Mouse (Mus musculus) splenic B cell, adult 2 months (primary cell): ENCODE measurements around the gene Casp3.

ENCODE experiments used
- DNase-seq: peaks from one replicate; pipeline ENCODE4 v3.0.0-alpha.2; 2011; ENCODE audit warnings: low read depth, low spot score
- H3K27me3 ChIP-seq: 2 replicates; pipeline ENCODE4 v1.6.1; 2012; ENCODE audit warnings: mild to moderate bottlenecking, low read length, moderate library complexity, mixed read lengths; ENCODE audit not compliant: control insufficient read depth, poor library complexity, insufficient read depth, severe bottlenecking
- H3K36me3 ChIP-seq: 2 replicates; pipeline ENCODE4 v1.6.1; 2012; ENCODE audit warnings: mild to moderate bottlenecking, low read length, moderate library complexity, mixed read lengths; ENCODE audit not compliant: control insufficient read depth, poor library complexity, insufficient read depth, severe bottlenecking

The Casp3 gene

GRCm38 (mm10) chr8:46596530-46596929, 20.6 kb upstream of the Casp3 start:
- no peaks in the 10 kb centered on the region for H3K27me3 ChIP-seq
- peaks cover 5% of the 10 kb centered on the region; the same call in 1 of the 2 replicates for H3K36me3 ChIP-seq
- DNase-seq, result no peak

- Histone ChIP-seq H3K36me3 (peaks cover 5% of the 10 kb centered on the region; the same call in 1 of the 2 replicates), H3K27me3 (no peaks in the 10 kb centered on the region)
- no peak for DNase-seq
Observed at GRCm38 (mm10) chr8:46597411-46597810, 19.7 kb upstream of the Casp3 start.

DNA sequence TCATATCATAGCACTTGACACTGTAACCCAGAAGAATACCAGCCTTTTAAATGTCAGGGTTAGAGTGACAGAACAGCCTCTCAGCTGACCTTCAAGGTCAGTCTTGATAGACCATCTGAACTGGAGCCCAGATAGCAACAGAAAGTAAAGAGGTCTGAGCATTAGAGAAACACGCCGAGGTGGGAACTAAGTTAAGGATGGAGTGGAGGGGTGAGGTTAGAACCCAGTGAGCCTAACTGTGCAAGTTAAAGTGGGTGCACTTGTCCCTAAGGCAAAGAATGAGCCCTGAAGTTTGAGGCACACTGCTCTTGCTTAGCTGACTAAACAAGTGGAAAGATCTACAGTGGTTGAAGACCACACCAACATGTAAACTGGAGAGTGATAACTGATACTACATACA, 19.0 kb upstream of the Casp3 start:
- DNase-seq, result no peak
- no peaks in the 10 kb centered on the region for H3K27me3 ChIP-seq
- peaks cover 5% of the 10 kb centered on the region; the same call in 1 of the 2 replicates for H3K36me3 ChIP-seq

DNA sequence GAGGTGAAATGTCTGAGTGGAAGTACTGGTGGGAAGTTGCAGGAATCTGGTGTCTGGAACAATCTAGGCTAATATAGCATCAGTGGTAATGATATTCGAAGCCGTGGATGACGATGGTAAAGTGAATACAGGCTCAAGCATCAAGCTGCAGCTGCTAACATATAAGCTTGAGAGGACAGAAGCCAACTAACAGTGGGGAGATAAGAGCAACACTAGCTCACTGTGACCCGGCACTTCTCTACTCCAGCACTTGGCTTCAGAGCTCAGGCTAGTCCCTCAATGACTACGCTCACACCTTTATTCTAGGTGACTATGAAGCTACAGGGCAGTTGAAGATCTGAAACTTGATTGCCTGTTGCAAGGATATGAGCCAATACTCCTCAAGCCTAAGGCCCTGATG, 18.3 kb upstream of the Casp3 start:
- H3K27me3 ChIP-seq, result no peaks in the 10 kb centered on the region
- no peak for DNase-seq
- peaks cover 4% of the 10 kb centered on the region; the same call in 1 of the 2 replicates for H3K36me3 ChIP-seq

DNA sequence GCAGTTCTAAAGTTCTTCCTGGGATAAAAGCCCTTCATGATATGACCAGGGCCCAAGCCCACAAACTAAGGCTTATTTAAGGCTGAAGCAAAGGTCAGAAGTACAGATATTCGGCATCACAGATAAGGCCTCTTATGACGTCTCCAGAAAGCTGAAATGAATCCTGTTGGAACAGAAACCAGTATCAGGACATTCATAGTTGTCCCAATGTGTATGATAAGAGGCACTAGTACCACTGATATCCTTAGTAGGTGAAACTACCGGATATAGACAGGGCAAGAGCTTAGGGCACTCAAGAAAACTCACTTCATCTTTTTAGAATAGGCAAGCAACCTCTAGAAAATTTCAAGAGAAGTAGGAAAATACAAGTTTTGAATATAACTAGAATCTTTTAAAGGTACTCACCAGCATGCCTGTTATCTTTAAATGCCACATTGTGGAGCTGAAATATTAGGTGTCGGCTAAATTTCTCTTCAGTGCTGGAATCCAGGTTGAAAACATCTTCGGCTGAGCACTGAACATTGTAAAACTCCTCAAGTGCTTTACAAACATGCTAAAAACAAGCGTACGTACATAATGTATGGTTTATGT, 17.7 kb upstream of the Casp3 start:
- Histone ChIP-seq H3K36me3 (peaks cover 4% of the 10 kb centered on the region; the same call in 1 of the 2 replicates), H3K27me3 (no peaks in the 10 kb centered on the region)
- DNase-seq, result no peak

DNA sequence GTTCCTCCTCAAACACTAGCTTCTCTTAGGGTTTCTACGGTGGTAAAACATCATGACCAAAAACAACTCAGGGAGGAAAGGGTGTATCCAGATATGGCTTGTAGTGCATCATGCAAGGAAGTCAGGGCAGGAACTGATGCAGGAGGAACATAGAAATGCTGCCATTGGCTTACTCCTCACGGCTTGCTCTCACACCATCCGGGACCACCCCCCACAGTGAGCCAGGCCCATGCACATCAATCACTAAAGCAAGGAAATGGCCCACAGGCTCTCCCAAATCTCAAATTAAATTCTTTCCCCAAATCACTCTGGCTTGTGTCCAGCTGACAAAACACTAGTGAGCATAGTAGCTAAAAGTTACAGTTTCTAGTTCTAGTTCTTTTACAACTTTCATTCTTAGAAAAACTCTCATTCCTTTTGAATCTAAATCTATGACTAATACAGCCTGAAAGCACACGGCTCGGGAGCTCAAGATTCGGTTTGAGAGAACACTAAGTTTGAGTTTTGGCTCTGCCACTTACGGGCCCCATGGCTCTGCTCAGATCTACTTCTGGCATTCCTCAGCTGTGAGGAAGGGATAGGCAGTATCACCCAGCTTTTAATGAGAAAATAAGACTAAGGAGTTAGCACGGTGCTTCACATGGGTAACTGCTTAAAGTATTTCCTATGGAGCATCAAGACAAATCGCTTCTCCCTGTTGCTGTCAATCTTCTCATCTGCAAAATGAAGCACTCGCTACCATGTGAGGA, 16.0 kb upstream of the Casp3 start:
- peaks cover 4% of the 10 kb centered on the region; the same call in 1 of the 2 replicates for H3K36me3 ChIP-seq
- H3K27me3 ChIP-seq, result no peaks in the 10 kb centered on the region
- no peak for DNase-seq

GRCm38 (mm10) chr8:46603587-46603986, 13.5 kb upstream of the Casp3 start:
- no peak for DNase-seq
- peaks cover 14% of the 10 kb centered on the region for H3K36me3 ChIP-seq
- H3K27me3 ChIP-seq, result no peaks in the 10 kb centered on the region

GRCm38 (mm10) chr8:46606930-46607329, 10.2 kb upstream of the Casp3 start:
- H3K36me3 ChIP-seq, result peaks cover 14% of the 10 kb centered on the region
- no peaks in the 10 kb centered on the region for H3K27me3 ChIP-seq
- DNase-seq, result no peak

GRCm38 (mm10) chr8:46611557-46611956, 5.5 kb upstream of the Casp3 start:
- DNase-seq, result no peak
- Histone ChIP-seq H3K36me3 (peaks cover 10% of the 10 kb centered on the region), H3K27me3 (no peaks in the 10 kb centered on the region)

GRCm38 (mm10) chr8:46612913-46613312, 4.2 kb upstream of the Casp3 start:
- Histone ChIP-seq H3K36me3 (peaks cover 6% of the 10 kb centered on the region; the same call in 1 of the 2 replicates), H3K27me3 (no peaks in the 10 kb centered on the region)
- no peak for DNase-seq

GRCm38 (mm10) chr8:46613377-46613776, 3.7 kb upstream of the Casp3 start:
- Histone ChIP-seq H3K36me3 (peaks cover 3% of the 10 kb centered on the region; the same call in 1 of the 2 replicates), H3K27me3 (no peaks in the 10 kb centered on the region; the same call in 1 of the 2 replicates)
- DNase-seq, result no peak

- Histone ChIP-seq H3K36me3 (no peaks in the 10 kb centered on the region), H3K27me3 (no peaks in the 10 kb centered on the region; the same call in 1 of the 2 replicates)
- DNase-seq, result no peak
Observed at GRCm38 (mm10) chr8:46615936-46616335, 1.2 kb upstream of the Casp3 start.

- Histone ChIP-seq H3K36me3 (no peaks in the 10 kb centered on the region), H3K27me3 (no peaks in the 10 kb centered on the region; the same call in 1 of the 2 replicates)
- peak; percentile 38 for DNase-seq
Observed at GRCm38 (mm10) chr8:46617690-46618620, 864 bp downstream of the Casp3 start.

- DNase-seq, result no peak
- Histone ChIP-seq H3K36me3 (no peaks in the 10 kb centered on the region), H3K27me3 (no peaks in the 10 kb centered on the region; the same call in 1 of the 2 replicates)
Observed at GRCm38 (mm10) chr8:46618639-46619320, 1.7 kb downstream of the Casp3 start.
